ENCODE assay signal across 30 mouse cellular contexts in the genomic region with DNA sequence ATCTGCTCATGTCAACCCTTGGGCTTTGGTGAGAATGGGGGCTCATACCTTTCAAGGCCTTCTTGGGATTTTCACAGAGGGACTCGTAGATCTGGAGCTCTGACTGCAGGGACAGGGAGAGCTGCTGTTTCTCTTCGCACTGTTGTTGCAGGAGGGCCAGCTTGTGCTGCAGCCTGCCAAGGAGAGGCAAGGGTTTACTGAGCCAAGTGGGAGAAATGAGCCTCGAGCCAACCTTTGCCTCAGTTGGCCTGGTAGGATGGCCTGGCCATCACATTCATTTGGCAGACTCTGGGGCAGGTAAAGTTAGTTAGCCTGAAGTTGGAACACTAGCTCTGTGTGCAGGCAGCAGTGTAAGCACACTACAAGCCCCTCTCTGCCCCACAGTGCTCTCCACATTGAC. TPM values are rescaled to one million over a fixed set of nuclear protein-coding genes. Genes with fewer than 3 reads are reported as not detected.
"Had no signal": no experiment of that assay in that cellular context is flagged by ENCODE, and none has a peak within 500 bp of the region (broad histone marks: within the 10 kb centered on the region; RNA-seq: fewer than 3 reads in every experiment).

No protein-coding gene starts in this region.

- H3K9ac ChIP-seq: kidney, embryonic 15.5 days; liver, embryonic 15.5 days; lung, embryonic 15.5 days; midbrain, embryonic 13.5 days; neural tube, embryonic 13.5 days had no signal

- DNase-seq: kidney, postnatal 10 days; kidney, postnatal 36 days; lung, adult 18-20 months; lung, postnatal 10 days; lung, postnatal 36 days; retina, postnatal 1 day; thymus, adult 2 months; thymus, postnatal 14 days; thymus, postnatal 4 days had no signal

- H3K4me2 ChIP-seq: kidney, embryonic 15.5 days; liver, embryonic 11.5 days; liver, embryonic 15.5 days; lung, embryonic 15.5 days; midbrain, embryonic 13.5 days; neural tube, embryonic 13.5 days had no signal

- H3K4me1 ChIP-seq: kidney, embryonic 15.5 days; liver, embryonic 15.5 days; megakaryocyte, embryonic 14.5 days; midbrain, embryonic 10.5 days; midbrain, embryonic 13.5 days; neural tube, embryonic 13.5 days had no signal

- H3K4me3 ChIP-seq: kidney, embryonic 15.5 days; liver, embryonic 15.5 days; lung, embryonic 15.5 days; megakaryocyte, embryonic 14.5 days; midbrain, embryonic 10.5 days; midbrain, embryonic 13.5 days; myocyte; neural tube, embryonic 13.5 days had no signal

- H3K27me3 ChIP-seq: kidney, embryonic 15.5 days; liver, embryonic 15.5 days; lung, embryonic 15.5 days; midbrain, embryonic 13.5 days; neural tube, embryonic 13.5 days had no signal

- H3K9me3 ChIP-seq: kidney, embryonic 15.5 days; liver, embryonic 15.5 days; lung, embryonic 15.5 days; megakaryocyte, embryonic 14.5 days; midbrain, embryonic 10.5 days; midbrain, embryonic 13.5 days; neural tube, embryonic 13.5 days had no signal

- H3K36me3 ChIP-seq: kidney, embryonic 15.5 days; liver, embryonic 15.5 days; lung, embryonic 15.5 days; midbrain, embryonic 10.5 days had no signal

- H3K27ac ChIP-seq: kidney, embryonic 15.5 days; liver, embryonic 15.5 days; lung, embryonic 15.5 days; midbrain, embryonic 10.5 days; midbrain, embryonic 13.5 days; neural tube, embryonic 13.5 days had no signal

- ATAC-seq: midbrain, embryonic 13.5 days; midbrain, embryonic 16.5 days had no signal

RNA-seq across cellular contexts. Expression of a gene that starts 24.6 kb away (rescaled TPM):
- total RNA-seq: layer of hippocampus, adult 18-20 months; layer of hippocampus, postnatal 14 days; left cerebral cortex, adult 18-20 months; left cerebral cortex, postnatal 36 days; monocyte, adult 5-6 weeks; neutrophil, adult 5-6 weeks had no signal
- polyA plus RNA-seq: kidney, embryonic 15.5 days; limb, embryonic 11.5 days; limb, embryonic 14.5 days; liver, embryonic 11.5 days; liver, embryonic 15.5 days; lung, embryonic 15.5 days; midbrain, embryonic 10.5 days; midbrain, embryonic 13.5 days; midbrain, embryonic 16.5 days; myocyte; neural tube, embryonic 13.5 days; small intestine, adult 2 months; spleen, adult 2 months; stomach, embryonic 16.5 days; thymus, adult 2 months had no signal
